Mouse (Mus musculus): ENCODE measurements around the gene Ptpre. TPM values are rescaled to one million over a fixed set of nuclear protein-coding genes. Genes with fewer than 3 reads are reported as not detected.
"Not testable (repeated sequence)": the region's sequence is repeated elsewhere in the genome, so short reads cannot be mapped to it uniquely, and the experiment has no call there.

The Ptpre gene
- polyA plus RNA-seq, 1 experiment from 2014 or later, result 2.7 TPM

DNA sequence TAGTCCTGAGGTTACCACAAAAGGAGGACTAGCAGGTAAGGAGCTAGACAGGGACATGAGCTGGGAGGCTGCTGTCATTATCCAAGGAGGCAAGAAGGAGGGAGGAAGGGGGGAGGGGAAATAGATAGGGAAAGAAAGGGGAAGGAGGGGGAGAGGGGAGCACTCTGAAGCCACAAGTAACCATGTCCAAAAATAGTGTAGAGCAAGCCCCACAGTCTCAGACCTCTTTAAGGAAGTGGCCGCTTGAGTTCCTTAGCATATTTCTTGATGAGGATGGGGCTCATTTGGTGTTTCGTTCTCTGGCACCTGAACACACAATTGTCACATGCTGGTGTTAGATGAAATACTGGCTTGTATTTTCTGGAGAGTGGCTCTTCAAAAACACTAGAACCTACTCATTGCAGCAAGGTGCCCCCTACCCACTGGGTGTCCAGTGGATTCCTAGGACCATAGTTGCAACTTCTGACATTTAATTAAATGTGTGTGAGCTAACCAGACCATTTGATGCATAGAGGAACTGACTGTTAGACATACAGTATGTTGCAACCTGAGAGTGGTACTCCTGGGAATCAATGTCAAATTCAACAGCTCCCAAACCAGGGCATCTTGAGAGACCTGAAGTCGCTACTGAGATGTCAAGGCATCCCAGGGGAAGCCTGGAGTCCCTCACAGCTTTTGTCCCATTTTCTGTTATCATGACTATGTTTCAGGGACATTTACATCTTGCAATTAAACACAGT, 19.6 kb downstream of the Ptpre start:
- H3K4me3 ChIP-seq, result no peak overlapping the region
- H3K27ac ChIP-seq (ENCODE audit: poor library complexity, severe bottlenecking), result no peak overlapping the region
- no peaks in the 10 kb centered on the region for H3K27me3 ChIP-seq (replicated peaks)
- no peak overlapping the region for H3K9ac ChIP-seq
- H3K4me1 ChIP-seq (replicated peaks), result peaks cover 3% of the 10 kb centered on the region; the same call in 1 of the 2 replicates
- H3K4me2 ChIP-seq, result no peak overlapping the region
- 63% methylated on average over 3 of the region's 3 CpGs for WGBS
- ATAC-seq (ENCODE audit: insufficient number of reproducible peaks, low FRiP score), result no peak
- H3K36me3 ChIP-seq, result no peaks in the 10 kb centered on the region
- no peaks in the 10 kb centered on the region for H3K9me3 ChIP-seq (replicated peaks)

DNA sequence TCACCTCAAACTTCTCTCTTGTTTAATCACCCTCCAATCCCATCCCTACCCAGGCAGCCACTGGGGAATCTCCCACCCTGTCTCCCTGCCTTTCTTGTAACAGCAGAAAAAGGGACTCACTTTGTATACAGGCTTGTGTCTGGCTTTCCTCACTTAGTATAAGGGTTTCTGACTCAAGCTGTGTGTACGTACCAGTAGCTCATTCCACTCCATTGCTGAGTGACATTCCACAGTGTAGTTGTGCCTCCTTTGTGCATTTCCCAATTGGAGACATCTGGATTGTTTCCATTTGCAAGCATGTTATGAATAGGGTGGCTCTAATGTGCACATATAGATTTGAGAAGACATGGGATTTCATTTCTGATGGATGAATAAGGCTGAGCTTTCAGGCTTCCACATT, 23.0 kb downstream of the Ptpre start:
- Histone ChIP-seq H3K9ac (no peak overlapping the region), H3K4me2 (no peak overlapping the region), H3K27me3 (replicated peaks) (0 out of 2 replicates have a peak, but pooled peaks cover 3% of the 10 kb centered on the region), H3K36me3 (no peaks in the 10 kb centered on the region), H3K9me3 (replicated peaks) (no peaks in the 10 kb centered on the region), H3K4me1 (replicated peaks) (no peaks in the 10 kb centered on the region), H3K27ac (ENCODE audit: poor library complexity, severe bottlenecking) (no peak overlapping the region), H3K4me3 (no peak overlapping the region)
- WGBS, result 36% methylated on average over 1 of the region's 1 CpGs
- ATAC-seq (ENCODE audit: insufficient number of reproducible peaks, low FRiP score), result no peak

DNA sequence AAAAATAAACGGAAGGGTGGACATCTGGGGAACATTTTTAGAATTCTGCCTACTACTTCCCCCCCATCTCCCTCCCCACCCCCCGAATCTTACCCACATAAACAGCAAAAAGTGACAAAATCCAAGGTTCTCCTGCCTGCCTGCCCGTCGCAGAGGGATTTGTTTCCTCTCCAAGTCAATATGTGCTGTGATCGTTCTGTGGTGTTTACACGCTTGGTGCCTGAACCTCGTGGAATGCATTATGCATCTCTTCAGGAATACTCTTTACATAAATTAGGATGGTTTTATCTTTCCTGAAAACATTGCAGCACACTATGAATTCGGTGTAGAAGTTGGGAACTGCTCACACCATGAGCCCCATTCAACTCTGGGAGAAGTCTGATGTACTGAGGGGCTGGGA, 26.7 kb downstream of the Ptpre start:
- WGBS, result 80% methylated on average over 8 of the region's 8 CpGs
- Histone ChIP-seq H3K27me3 (replicated peaks) (0 out of 2 replicates have a peak, but pooled peaks cover 7% of the 10 kb centered on the region), H3K4me3 (no peak overlapping the region), H3K36me3 (no peaks in the 10 kb centered on the region), H3K4me1 (replicated peaks) (0 out of 2 replicates have a peak, but pooled peaks cover 3% of the 10 kb centered on the region), H3K27ac (ENCODE audit: poor library complexity, severe bottlenecking) (no peak overlapping the region), H3K9me3 (replicated peaks) (no peaks in the 10 kb centered on the region), H3K9ac (no peak overlapping the region), H3K4me2 (no peak overlapping the region)
- no peak for ATAC-seq (ENCODE audit: insufficient number of reproducible peaks, low FRiP score)

DNA sequence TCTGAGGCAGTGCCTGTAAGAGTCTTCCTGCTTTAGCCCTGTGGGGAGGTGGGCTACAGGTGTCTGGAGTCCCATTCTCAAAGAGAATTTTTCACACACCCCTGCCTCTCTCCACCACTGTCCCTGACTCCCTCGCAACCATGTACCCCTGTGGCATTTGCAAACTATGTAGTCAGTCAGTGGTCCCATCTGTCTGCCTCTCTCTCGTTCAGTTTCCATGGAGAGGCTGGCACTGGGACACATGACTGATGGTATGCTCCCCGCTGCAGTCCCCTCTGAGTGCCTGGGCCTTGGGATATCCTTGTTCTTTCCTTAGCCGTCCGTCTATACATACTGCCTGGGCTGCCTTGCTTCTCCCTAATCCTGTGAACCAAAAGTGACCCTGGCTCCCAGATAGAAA, 28.7 kb downstream of the Ptpre start:
- Histone ChIP-seq H3K4me1 (replicated peaks) (0 out of 2 replicates have a peak, but pooled peaks cover 3% of the 10 kb centered on the region), H3K4me2 (no peak overlapping the region), H3K27me3 (replicated peaks) (0 out of 2 replicates have a peak, but pooled peaks cover 7% of the 10 kb centered on the region), H3K9me3 (replicated peaks) (peaks cover 8% of the 10 kb centered on the region), H3K27ac (ENCODE audit: poor library complexity, severe bottlenecking) (no peak overlapping the region), H3K9ac (no peak overlapping the region), H3K4me3 (no peak overlapping the region), H3K36me3 (no peaks in the 10 kb centered on the region)
- no peak for ATAC-seq (ENCODE audit: insufficient number of reproducible peaks, low FRiP score)
- 76% methylated on average over 5 of the region's 5 CpGs for WGBS

DNA sequence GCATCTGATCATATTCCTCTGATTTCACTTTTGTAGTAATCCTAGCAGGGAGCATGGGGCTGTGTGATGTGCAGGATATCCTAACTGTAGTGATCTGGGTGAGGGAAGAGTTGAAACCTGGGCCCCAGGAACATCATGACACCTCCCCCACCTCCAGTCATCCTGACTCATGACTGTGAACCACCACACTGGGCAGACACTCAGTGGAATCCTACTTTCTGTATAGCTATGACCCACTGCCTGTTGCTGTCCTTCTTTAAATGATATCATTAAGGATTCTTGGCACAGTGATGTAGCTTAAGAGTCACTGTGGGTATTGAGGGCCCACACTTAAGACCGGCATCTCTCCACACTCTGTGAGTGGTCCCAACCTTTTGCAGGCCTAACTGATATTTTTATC, 30.3 kb downstream of the Ptpre start:
- Histone ChIP-seq H3K27ac (ENCODE audit: poor library complexity, severe bottlenecking) (no peak overlapping the region), H3K4me3 (no peak overlapping the region), H3K36me3 (no peaks in the 10 kb centered on the region), H3K4me2 (no peak overlapping the region), H3K9ac (no peak overlapping the region), H3K27me3 (replicated peaks) (0 out of 2 replicates have a peak, but pooled peaks cover 7% of the 10 kb centered on the region), H3K9me3 (replicated peaks) (peaks cover 8% of the 10 kb centered on the region), H3K4me1 (replicated peaks) (0 out of 2 replicates have a peak, but pooled peaks cover 3% of the 10 kb centered on the region)
- WGBS, result 38% methylated on average over 1 of the region's 1 CpGs
- no peak for ATAC-seq (ENCODE audit: insufficient number of reproducible peaks, low FRiP score)

DNA sequence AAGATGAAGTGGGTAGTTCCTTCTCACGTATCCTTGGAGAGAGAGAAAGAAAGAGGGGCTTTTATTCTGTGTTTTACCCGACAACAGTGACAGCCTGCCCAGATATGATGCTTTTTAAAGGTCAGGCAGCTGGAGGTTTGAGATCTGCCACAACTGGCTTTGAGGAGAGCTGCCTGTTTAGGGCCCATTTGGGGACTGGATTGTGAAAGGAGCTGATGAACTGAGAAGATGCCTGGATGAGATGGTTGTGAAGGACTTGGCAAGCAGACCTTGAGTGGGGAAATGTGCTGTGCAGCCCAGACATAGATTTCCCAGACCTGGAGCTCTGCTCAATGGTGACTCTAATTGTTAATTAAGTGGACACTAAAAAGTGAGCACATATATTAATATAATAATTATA, 31.3 kb downstream of the Ptpre start:
- H3K4me1 ChIP-seq (replicated peaks), result 0 out of 2 replicates have a peak, but pooled peaks cover 3% of the 10 kb centered on the region
- ATAC-seq (ENCODE audit: insufficient number of reproducible peaks, low FRiP score), result no peak
- no peak overlapping the region for H3K4me2 ChIP-seq
- H3K27me3 ChIP-seq (replicated peaks), result 0 out of 2 replicates have a peak, but pooled peaks cover 4% of the 10 kb centered on the region
- peaks cover 8% of the 10 kb centered on the region for H3K9me3 ChIP-seq (replicated peaks)
- WGBS, result 70% methylated on average over 2 of the region's 2 CpGs
- H3K4me3 ChIP-seq, result no peak overlapping the region
- H3K36me3 ChIP-seq, result no peaks in the 10 kb centered on the region
- H3K9ac ChIP-seq, result no peak overlapping the region
- no peak overlapping the region for H3K27ac ChIP-seq (ENCODE audit: poor library complexity, severe bottlenecking)

DNA sequence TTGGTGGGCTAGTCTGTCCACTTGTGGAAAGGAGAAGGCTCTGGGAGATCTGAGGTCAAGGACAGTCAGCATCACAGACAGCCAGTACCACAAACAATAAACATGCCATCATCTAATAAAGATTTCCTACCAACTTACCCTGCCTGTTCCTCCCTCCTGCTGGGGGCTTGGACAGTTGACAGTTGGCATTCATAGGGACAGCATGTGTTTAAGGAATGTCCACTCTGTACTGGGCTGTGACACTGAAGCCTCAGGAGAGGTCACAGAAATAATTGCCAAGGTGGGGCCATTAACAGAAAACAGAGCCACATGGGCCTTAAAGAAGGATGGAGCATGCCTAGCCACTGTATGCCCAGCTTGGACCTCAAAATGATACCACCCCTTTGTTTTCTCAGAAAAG, 34.1 kb downstream of the Ptpre start:
- 0 out of 2 replicates have a peak, but pooled peaks cover 4% of the 10 kb centered on the region for H3K27me3 ChIP-seq (replicated peaks)
- no peaks in the 10 kb centered on the region for H3K36me3 ChIP-seq
- H3K9me3 ChIP-seq (replicated peaks), result peaks cover 8% of the 10 kb centered on the region
- H3K4me2 ChIP-seq, result no peak overlapping the region
- H3K4me1 ChIP-seq (replicated peaks), result 0 out of 2 replicates have a peak, but pooled peaks cover 3% of the 10 kb centered on the region
- H3K4me3 ChIP-seq, result no peak overlapping the region
- no peak overlapping the region for H3K27ac ChIP-seq (ENCODE audit: poor library complexity, severe bottlenecking)
- no peak for ATAC-seq (ENCODE audit: insufficient number of reproducible peaks, low FRiP score)
- H3K9ac ChIP-seq, result no peak overlapping the region

DNA sequence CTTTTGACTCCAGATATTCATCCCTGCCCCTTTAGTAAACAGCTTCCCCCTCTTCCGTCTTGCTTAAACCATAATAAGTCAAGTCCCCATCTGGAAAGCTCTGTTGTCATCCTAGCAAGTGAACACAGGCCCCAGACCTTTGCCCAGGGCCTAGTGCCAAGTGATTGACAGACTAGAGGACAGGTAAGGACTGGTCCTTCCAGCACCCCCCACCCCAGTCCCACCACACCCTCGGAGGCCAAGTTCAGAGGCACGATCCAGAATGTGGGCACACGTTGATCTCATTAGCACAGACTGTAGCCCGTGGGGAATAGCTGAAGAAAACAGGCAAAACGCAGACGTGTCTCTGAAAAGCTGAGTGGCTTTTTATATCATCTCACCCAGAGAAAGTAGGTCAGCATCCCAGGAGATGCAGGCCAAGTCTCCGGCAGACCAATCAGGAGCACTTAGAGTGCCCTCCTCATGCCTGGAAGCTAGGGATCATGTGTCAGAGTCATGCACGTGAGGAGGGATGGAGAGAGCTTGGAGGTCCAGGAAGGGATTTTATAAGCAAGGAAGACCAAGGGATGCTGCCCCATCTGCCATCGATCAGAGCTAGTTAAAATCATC, 34.8 kb downstream of the Ptpre start:
- Histone ChIP-seq H3K4me3 (no peak overlapping the region), H3K9me3 (replicated peaks) (peaks cover 8% of the 10 kb centered on the region), H3K4me1 (replicated peaks) (no peaks in the 10 kb centered on the region), H3K4me2 (no peak overlapping the region), H3K36me3 (no peaks in the 10 kb centered on the region), H3K27ac (ENCODE audit: poor library complexity, severe bottlenecking) (no peak overlapping the region), H3K27me3 (replicated peaks) (no peaks in the 10 kb centered on the region), H3K9ac (no peak overlapping the region)
- WGBS, result 64% methylated on average over 10 of the region's 10 CpGs
- no peak for ATAC-seq (ENCODE audit: insufficient number of reproducible peaks, low FRiP score)

DNA sequence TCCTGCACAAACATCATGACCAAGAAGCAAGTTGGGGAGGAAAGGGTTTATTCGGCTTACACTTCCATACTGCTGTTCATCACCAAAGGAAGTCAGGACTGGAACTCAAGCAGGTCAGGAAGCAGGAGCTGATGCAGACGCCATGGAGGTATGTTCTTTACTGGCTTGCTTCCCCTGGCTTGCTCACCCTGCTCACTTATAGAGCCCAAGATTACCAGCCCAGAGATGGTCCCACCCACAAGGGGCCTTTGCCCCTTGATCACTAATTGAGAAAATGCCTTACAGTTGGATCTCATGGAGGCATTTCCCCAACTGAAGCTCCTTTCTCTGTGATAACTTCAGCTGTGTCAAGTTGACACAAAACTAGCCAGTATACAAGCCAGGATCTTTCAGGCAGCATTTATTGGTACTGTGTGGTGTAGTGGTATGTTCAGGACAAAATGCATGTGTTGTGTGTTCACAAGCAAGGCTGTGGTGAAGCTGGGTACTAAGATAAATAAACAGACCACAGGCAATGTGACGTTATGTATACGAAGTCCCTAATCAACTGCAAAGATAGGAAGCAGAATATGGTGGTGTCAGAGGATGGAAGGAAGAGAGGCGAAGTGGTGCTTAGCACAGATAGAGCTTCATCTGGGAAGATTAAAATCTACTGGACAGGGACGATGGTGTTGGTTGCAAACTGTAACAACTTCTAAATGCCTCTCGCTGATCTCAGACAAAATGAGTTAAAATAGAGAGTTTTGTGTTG, 38.2 kb downstream of the Ptpre start:
- not testable (repeated sequence) for H3K9me3 ChIP-seq (replicated peaks); H3K27ac ChIP-seq (ENCODE audit: poor library complexity, severe bottlenecking); H3K9ac ChIP-seq; H3K36me3 ChIP-seq; H3K27me3 ChIP-seq (replicated peaks); H3K4me1 ChIP-seq (replicated peaks); H3K4me2 ChIP-seq; ATAC-seq (ENCODE audit: insufficient number of reproducible peaks, low FRiP score); H3K4me3 ChIP-seq
- 45% methylated on average over 7 of the region's 7 CpGs for WGBS

DNA sequence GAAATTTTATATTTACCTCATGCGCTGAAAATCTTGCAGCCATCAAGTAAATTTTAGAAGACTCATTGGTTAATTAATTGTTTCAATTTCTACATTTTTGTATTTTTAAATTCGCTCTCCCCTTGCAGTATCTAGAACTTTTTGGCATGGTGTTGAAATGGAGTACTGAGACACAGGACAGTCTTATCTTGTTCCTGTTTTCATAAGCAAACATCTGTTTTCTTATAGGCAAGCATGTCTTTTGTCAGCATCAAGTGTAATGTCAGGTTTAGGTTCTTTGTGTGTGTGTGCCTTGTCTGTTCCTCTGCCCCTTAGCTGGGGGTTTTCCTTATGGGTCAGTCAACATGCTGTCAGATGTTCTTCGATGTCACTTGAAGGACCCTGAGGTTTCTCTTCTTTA, 39.0 kb downstream of the Ptpre start:
- 62% methylated on average over 3 of the region's 3 CpGs for WGBS
- no peak for ATAC-seq (ENCODE audit: insufficient number of reproducible peaks, low FRiP score)

More for the DNA sequence above, 39.0 kb downstream of the Ptpre start:
- Histone ChIP-seq H3K9me3 (replicated peaks) (no peaks in the 10 kb centered on the region), H3K9ac (no peak overlapping the region), H3K27me3 (replicated peaks) (0 out of 2 replicates have a peak, but pooled peaks cover 6% of the 10 kb centered on the region), H3K27ac (ENCODE audit: poor library complexity, severe bottlenecking) (no peak overlapping the region), H3K4me1 (replicated peaks) (0 out of 2 replicates have a peak, but pooled peaks cover 5% of the 10 kb centered on the region), H3K4me3 (no peak overlapping the region), H3K4me2 (no peak overlapping the region), H3K36me3 (no peaks in the 10 kb centered on the region)

All from heart, embryonic 12.5 days (tissue).